Mouse (Mus musculus) forebrain, embryonic 15.5 days (tissue): ENCODE measurements at regions not wholly inside any gene's neighbourhood (a gene's known extent, or its start where the extent isn't known, plus 50 kb on each side); places are given as distances from the start of the nearest gene placed in this dataset.

ENCODE experiments used
- ATAC-seq: fragments of 200-750 bp; cut with Nextera tagmentation; replicated peaks from 2 replicates; pipeline ENCODE4 v1.8.0; 2017; ENCODE audit warnings: mild to moderate bottlenecking, moderate TSS enrichment, moderate library complexity
- H3K27ac ChIP-seq: fragments of 300-500 bp; sonication (generic); replicated peaks from 2 replicates; pipeline ENCODE4 v1.5.1; 2015; ENCODE audit warnings: mild to moderate bottlenecking, inconsistent platforms
- H3K27me3 ChIP-seq: fragments of 300-500 bp; sonication (generic); 2 replicates; pipeline ENCODE4 v1.6.1; 2015; ENCODE audit warnings: inconsistent platforms
- H3K36me3 ChIP-seq: fragments of 300-500 bp; sonication (generic); 2 replicates; pipeline ENCODE4 v1.6.1; 2015; ENCODE audit warnings: mild to moderate bottlenecking, inconsistent platforms
- H3K4me1 ChIP-seq: fragments of 300-500 bp; sonication (generic); 2 replicates; pipeline ENCODE4 v1.6.1; 2015; ENCODE audit warnings: inconsistent platforms
- H3K4me2 ChIP-seq: fragments of 300-500 bp; sonication (generic); replicated peaks from 2 replicates; pipeline ENCODE4 v1.6.1; 2015; ENCODE audit warnings: mild to moderate bottlenecking, inconsistent platforms
- H3K4me3 ChIP-seq: fragments of 300-500 bp; sonication (generic); 2 replicates; pipeline ENCODE4 v1.5.1; 2015; ENCODE audit warnings: mild to moderate bottlenecking, inconsistent platforms
- H3K9ac ChIP-seq: fragments of 300-500 bp; sonication (generic); replicated peaks from 2 replicates; pipeline ENCODE4 v1.6.1; 2015; ENCODE audit warnings: mild to moderate bottlenecking, inconsistent platforms
- H3K9me3 ChIP-seq: fragments of 300-500 bp; sonication (generic); 2 replicates; pipeline ENCODE4 v1.6.1; 2016; ENCODE audit warnings: inconsistent platforms
- WGBS: fragments of 180-500 bp; shearing (Covaris S2); methylation state at CpG from one replicate; pipeline ENCODE4 v1.1.7; 2015; ENCODE audit warnings: mixed read lengths; 5-methylcytosine and 5-hydroxymethylcytosine counted together

GRCm38 (mm10) chr1:76194844-76195243 is 648.8 kb downstream of the Slc4a3 start:
- H3K9me3 ChIP-seq: no peaks in the 10 kb centered on the region
- H3K4me1 ChIP-seq: no peaks in the 10 kb centered on the region
- no peak overlapping the region for H3K4me3 ChIP-seq
- 52% methylated on average over 4 of the region's 4 CpGs for WGBS
- no peaks in the 10 kb centered on the region for H3K36me3 ChIP-seq
- H3K27ac ChIP-seq: no peak overlapping the region
- H3K9ac ChIP-seq: no peak overlapping the region
- no peak overlapping the region for H3K4me2 ChIP-seq
- no peak for ATAC-seq
- no peaks in the 10 kb centered on the region for H3K27me3 ChIP-seq

GRCm38 (mm10) chr1:76197651-76198050 is 651.6 kb downstream of the Slc4a3 start:
- ATAC-seq: no peak
- Histone ChIP-seq H3K4me3 (no peak overlapping the region), H3K9ac (no peak overlapping the region), H3K36me3 (no peaks in the 10 kb centered on the region), H3K27me3 (no peaks in the 10 kb centered on the region), H3K27ac (no peak overlapping the region), H3K4me2 (no peak overlapping the region), H3K9me3 (no peaks in the 10 kb centered on the region), H3K4me1 (no peaks in the 10 kb centered on the region)
- 83% methylated on average over 3 of the region's 3 CpGs for WGBS

- H3K9me3 ChIP-seq: no peaks in the 10 kb centered on the region
- no peak overlapping the region for H3K4me2 ChIP-seq
- 74% methylated on average over 3 of the region's 3 CpGs for WGBS
- H3K27me3 ChIP-seq: no peaks in the 10 kb centered on the region
- no peak overlapping the region for H3K4me3 ChIP-seq
- H3K4me1 ChIP-seq: no peaks in the 10 kb centered on the region
- H3K27ac ChIP-seq: no peak overlapping the region
- no peak overlapping the region for H3K9ac ChIP-seq
- H3K36me3 ChIP-seq: no peaks in the 10 kb centered on the region
- no peak for ATAC-seq
Measured at GRCm38 (mm10) chr1:76200906-76201305, 654.8 kb downstream of the Slc4a3 start.

DNA sequence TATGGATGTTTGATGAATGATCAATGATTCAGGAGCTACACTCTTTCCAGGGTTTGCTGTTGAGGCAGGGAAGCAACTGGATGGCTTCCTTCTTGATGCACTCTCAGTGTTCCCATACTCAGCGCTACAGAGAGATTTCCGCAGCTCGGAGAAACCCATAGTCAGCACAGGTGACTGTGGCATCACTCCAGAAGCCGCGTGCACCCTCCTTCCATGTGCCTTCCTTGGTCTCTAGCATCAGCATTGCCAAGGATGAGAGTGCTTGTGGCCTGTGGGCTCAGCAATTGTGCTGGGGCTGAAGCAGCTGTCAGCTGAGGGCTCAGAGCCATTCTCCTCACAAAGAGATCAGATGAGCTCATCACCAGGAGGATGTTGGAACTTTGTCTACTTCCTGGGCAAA is 666.4 kb downstream of the Slc4a3 start:
- 94% methylated on average over 5 of the region's 5 CpGs for WGBS

GRCm38 (mm10) chr1:76244721-76245120 is 698.7 kb downstream of the Slc4a3 start:
- Histone ChIP-seq H3K9ac (no peak overlapping the region), H3K4me1 (peaks cover 9% of the 10 kb centered on the region), H3K4me3 (no peak overlapping the region), H3K4me2 (no peak overlapping the region), H3K36me3 (no peaks in the 10 kb centered on the region), H3K9me3 (no peaks in the 10 kb centered on the region), H3K27ac (no peak overlapping the region), H3K27me3 (no peaks in the 10 kb centered on the region)
- no peak for ATAC-seq
- 83% methylated on average over 3 of the region's 3 CpGs for WGBS

More for the DNA sequence above, 666.4 kb downstream of the Slc4a3 start:
- Histone ChIP-seq H3K27me3 (no peaks in the 10 kb centered on the region), H3K27ac (no peak overlapping the region), H3K4me1 (no peaks in the 10 kb centered on the region), H3K4me3 (no peak overlapping the region), H3K9me3 (no peaks in the 10 kb centered on the region), H3K4me2 (no peak overlapping the region), H3K36me3 (no peaks in the 10 kb centered on the region), H3K9ac (no peak overlapping the region)
- ATAC-seq: no peak

DNA sequence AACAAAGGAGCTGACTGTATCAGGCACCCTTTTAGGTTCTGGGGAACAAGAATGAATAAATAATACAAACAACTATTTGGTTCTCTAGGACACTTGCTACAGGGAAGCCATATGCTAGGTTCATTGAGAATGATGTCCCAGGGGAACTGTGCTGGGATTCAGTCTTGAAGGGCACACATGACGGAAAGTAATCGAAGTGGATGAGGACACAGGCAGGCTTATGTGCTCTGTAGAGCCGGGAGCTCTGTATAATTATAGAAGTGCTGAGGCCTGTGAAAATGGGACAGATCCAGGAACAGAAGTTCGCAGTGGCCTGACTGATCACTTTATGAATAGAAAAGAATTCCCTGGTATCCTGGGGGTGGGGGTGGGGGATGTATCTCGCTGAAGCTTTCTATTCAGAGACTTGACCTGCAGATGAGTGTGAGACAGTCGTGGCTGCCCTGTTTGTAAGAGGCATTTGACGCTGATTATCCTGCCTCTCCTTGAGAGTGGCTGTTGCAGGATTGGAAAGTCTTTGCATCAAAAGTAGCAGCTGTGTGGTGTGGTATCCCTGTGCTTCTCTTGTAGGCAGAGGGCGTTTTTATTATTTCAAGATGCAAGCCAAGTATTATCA is 700.2 kb downstream of the Slc4a3 start:
- Histone ChIP-seq H3K4me1 (peaks cover 9% of the 10 kb centered on the region), H3K4me2 (no peak overlapping the region), H3K4me3 (no peak overlapping the region), H3K9ac (no peak overlapping the region), H3K36me3 (no peaks in the 10 kb centered on the region), H3K27ac (no peak overlapping the region), H3K27me3 (no peaks in the 10 kb centered on the region), H3K9me3 (no peaks in the 10 kb centered on the region)
- 18% methylated on average over 8 of the region's 8 CpGs for WGBS
- no peak for ATAC-seq

GRCm38 (mm10) chr1:76247126-76247525 is 701.1 kb downstream of the Slc4a3 start:
- Histone ChIP-seq H3K36me3 (no peaks in the 10 kb centered on the region), H3K4me1 (peaks cover 9% of the 10 kb centered on the region), H3K4me3 (no peak overlapping the region), H3K4me2 (no peak overlapping the region), H3K9me3 (no peaks in the 10 kb centered on the region), H3K27me3 (no peaks in the 10 kb centered on the region), H3K9ac (no peak overlapping the region), H3K27ac (no peak overlapping the region)
- ATAC-seq: no peak
- WGBS: 79% methylated on average over 8 of the region's 8 CpGs

DNA sequence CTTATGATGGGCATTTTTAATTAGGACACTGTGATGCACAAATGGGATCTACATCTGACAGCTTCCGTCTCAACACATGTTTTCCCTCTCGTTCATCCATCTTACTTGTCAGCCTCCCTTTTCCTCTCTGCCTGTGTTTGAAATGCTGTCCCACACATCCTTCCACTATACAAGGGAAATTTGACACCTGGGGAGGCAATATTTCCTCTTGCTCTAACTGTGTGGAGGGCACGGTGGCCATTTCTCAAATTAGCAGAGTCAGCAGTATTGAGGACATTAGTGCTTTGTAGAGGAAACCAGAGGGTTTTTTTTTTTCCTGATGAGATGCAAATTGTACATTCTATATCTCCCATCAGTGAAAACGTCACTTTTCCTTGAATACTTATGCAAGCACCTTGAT is 712.2 kb downstream of the Slc4a3 start:
- no peak overlapping the region for H3K4me2 ChIP-seq

GRCm38 (mm10) chr1:76276148-76276547 is 730.1 kb downstream of the Slc4a3 start:
- Histone ChIP-seq H3K4me2 (no peak overlapping the region), H3K36me3 (no peaks in the 10 kb centered on the region), H3K27me3 (no peaks in the 10 kb centered on the region), H3K9ac (no peak overlapping the region), H3K27ac (no peak overlapping the region), H3K4me3 (no peak overlapping the region), H3K4me1 (peaks cover 4% of the 10 kb centered on the region; the same call in 1 of the 2 replicates), H3K9me3 (no peaks in the 10 kb centered on the region)
- ATAC-seq: no peak
- WGBS: 22% methylated on average over 7 of the region's 7 CpGs

More for the DNA sequence above, 712.2 kb downstream of the Slc4a3 start:
- no peak overlapping the region for H3K9ac ChIP-seq
- no peaks in the 10 kb centered on the region for H3K27me3 ChIP-seq
- H3K36me3 ChIP-seq: no peaks in the 10 kb centered on the region
- no peaks in the 10 kb centered on the region for H3K9me3 ChIP-seq
- H3K4me3 ChIP-seq: no peak overlapping the region
- 50% methylated on average over 4 of the region's 4 CpGs for WGBS
- ATAC-seq: no peak
- H3K27ac ChIP-seq: no peak overlapping the region
- H3K4me1 ChIP-seq: no peaks in the 10 kb centered on the region

DNA sequence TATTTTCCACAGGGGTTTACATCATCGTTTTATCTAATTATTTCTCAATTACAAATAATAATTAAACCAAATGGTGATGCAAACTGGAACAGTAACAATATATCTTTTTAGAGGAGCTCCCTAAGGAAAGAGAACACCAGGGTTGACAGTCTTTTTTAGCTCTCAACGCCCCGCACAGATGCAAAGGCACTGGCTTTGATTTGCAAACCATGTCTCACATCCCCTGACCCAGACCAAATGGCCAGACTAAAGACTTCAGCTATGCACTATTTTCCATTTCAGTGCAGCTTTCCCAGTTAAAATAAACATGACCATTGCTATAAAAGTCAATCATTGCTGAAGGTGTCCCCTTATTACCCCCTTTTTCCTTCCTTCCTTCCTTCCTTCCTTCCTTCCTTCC is 730.6 kb downstream of the Slc4a3 start:
- no peak overlapping the region for H3K27ac ChIP-seq
- no peaks in the 10 kb centered on the region for H3K9me3 ChIP-seq
- no peaks in the 10 kb centered on the region for H3K27me3 ChIP-seq
- H3K4me2 ChIP-seq: no peak overlapping the region
- peaks cover 4% of the 10 kb centered on the region; the same call in 1 of the 2 replicates for H3K4me1 ChIP-seq
- 63% methylated on average over 3 of the region's 3 CpGs for WGBS
- ATAC-seq: no peak
- no peaks in the 10 kb centered on the region for H3K36me3 ChIP-seq
- H3K9ac ChIP-seq: no peak overlapping the region
- no peak overlapping the region for H3K4me3 ChIP-seq

DNA sequence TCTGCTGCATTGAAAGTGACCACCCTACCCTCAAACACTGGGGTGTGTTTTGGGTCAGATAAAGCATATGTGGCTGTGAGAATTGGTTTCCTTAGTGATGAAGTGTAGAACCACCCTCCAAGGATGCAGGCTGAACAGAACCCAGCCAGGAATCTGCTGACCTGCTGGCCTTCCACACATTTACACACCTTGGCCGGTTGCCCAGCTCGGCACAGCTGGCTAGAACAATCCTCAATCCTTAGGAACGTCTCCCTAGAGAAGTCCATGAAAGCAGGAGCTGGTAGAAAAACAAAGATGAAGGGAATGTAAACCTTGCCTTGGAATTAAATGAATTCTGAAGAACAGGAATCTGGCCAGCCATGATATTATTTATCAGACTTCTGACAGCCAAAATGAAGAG is 737.3 kb downstream of the Slc4a3 start:
- no peaks in the 10 kb centered on the region for H3K4me1 ChIP-seq
- no peak overlapping the region for H3K9ac ChIP-seq
- H3K27ac ChIP-seq: no peak overlapping the region
- no peak overlapping the region for H3K4me2 ChIP-seq
- no peak for ATAC-seq
- no peaks in the 10 kb centered on the region for H3K27me3 ChIP-seq
- H3K9me3 ChIP-seq: no peaks in the 10 kb centered on the region
- H3K36me3 ChIP-seq: no peaks in the 10 kb centered on the region
- WGBS: 43% methylated on average over 3 of the region's 3 CpGs
- H3K4me3 ChIP-seq: no peak overlapping the region

GRCm38 (mm10) chr1:76322943-76323559 is 777.0 kb downstream of the Slc4a3 start:
- no peaks in the 10 kb centered on the region for H3K27me3 ChIP-seq
- no peak for ATAC-seq
- H3K4me2 ChIP-seq: no peak overlapping the region
- H3K4me1 ChIP-seq: no peaks in the 10 kb centered on the region
- H3K4me3 ChIP-seq: no peak overlapping the region
- H3K27ac ChIP-seq: no peak overlapping the region
- 93% methylated on average over 4 of the region's 4 CpGs for WGBS
- no peak overlapping the region for H3K9ac ChIP-seq
- H3K36me3 ChIP-seq: no peaks in the 10 kb centered on the region
- no peaks in the 10 kb centered on the region for H3K9me3 ChIP-seq

DNA sequence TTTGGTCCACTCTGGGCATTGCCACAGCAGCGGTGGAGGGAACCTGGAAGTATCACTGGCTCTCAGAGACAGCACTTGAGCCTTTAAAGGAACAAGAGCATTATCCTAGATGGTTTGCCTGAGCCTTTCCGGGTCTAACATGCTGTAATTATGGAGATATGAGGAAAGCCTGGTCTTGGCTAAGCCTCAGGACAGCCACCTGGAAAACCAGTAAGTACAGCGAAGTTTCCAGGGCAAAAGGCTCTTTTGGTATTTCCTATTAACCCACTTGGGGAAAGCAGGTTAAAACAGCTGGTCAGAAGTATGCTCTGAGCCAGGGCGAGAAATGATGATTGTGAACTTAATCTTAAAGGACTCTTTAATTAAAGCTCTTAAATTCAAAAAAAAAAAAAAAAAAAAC is 777.5 kb downstream of the Slc4a3 start:
- no peak overlapping the region for H3K27ac ChIP-seq
- 87% methylated on average over 4 of the region's 4 CpGs for WGBS
- no peaks in the 10 kb centered on the region for H3K4me1 ChIP-seq
- no peaks in the 10 kb centered on the region for H3K27me3 ChIP-seq
- no peaks in the 10 kb centered on the region for H3K9me3 ChIP-seq
- H3K4me2 ChIP-seq: no peak overlapping the region
- H3K36me3 ChIP-seq: no peaks in the 10 kb centered on the region
- ATAC-seq: no peak
- no peak overlapping the region for H3K9ac ChIP-seq
- H3K4me3 ChIP-seq: no peak overlapping the region
